ENCODE assay signal across 20 mouse cellular contexts in the genomic region with DNA sequence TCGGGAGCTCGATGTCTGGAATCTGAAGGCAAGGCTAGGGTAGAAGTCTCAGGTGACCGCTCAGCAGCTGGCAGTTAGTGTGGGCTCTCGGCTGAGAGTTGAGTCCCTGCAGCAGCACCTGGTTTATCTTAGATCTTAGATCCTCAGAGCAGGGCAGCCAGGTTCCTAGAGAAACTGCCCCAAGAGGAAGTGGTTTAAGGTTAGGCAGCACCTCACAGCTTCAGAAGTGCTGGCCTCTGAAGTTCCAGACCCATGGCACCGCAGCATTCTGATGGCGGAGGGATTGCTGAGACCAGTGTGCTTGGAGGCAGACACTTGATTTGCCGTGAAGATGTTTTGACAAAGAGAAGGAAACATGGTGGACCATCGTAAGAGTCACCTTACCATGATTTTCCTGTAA.
A peak's percentile ranks its signal among the peaks of the same experiment; 100 is the strongest.
DNase-seq lines count a peak whose midpoint lies in the region; ATAC-seq and TF ChIP-seq lines count a peak whose summit lies in the region.
"Had no signal": no experiment of that assay in that cellular context is flagged by ENCODE, and none has a peak within 500 bp of the region (broad histone marks: within the 10 kb centered on the region; RNA-seq: fewer than 3 reads in every experiment).

No protein-coding gene starts in this region.

- TF ChIP-seq CTCF in kidney, adult 2 months (conservative IDR thresholded peaks at IDR 0.05; ENCODE audit: insufficient read depth, insufficient read length, low read depth, low read length) = no peak

- no peak for TF ChIP-seq POLR2A in kidney, adult 2 months (IDR thresholded peaks at IDR 0.05; ENCODE audit: low read depth, low read length)

- no peaks in the 10 kb centered on the region for H3K9me3 ChIP-seq in embryonic facial prominence, embryonic 15.5 days (replicated peaks)
- no peaks in the 10 kb centered on the region for H3K9me3 ChIP-seq in neural tube, embryonic 15.5 days (replicated peaks)
- H3K9me3 ChIP-seq: heart, embryonic 15.5 days; lung, embryonic 15.5 days; megakaryocyte, embryonic 14.5 days; neural tube, embryonic 13.5 days had no signal

- H3K27me3 ChIP-seq in kidney, adult 2 months (replicated peaks; ENCODE audit: control insufficient read depth, insufficient read depth, low read length) = no peaks in the 10 kb centered on the region
- no peaks in the 10 kb centered on the region for H3K27me3 ChIP-seq in embryonic facial prominence, embryonic 15.5 days
- H3K27me3 ChIP-seq in neural tube, embryonic 15.5 days (replicated peaks) = no peaks in the 10 kb centered on the region
- H3K27me3 ChIP-seq: heart, embryonic 15.5 days; lung, embryonic 15.5 days; neural tube, embryonic 13.5 days had no signal

- DNase-seq in kidney, adult 2 months = no peak
- no peak for DNase-seq in kidney, adult 11 months
- DNase-seq in c-Kit-positive CD71-positive TER-119-positive erythroid progenitor cells, embryonic 14.5 days (ENCODE audit: low spot score) = no peak
- DNase-seq in right cerebral cortex, postnatal 25 days = no peak
- DNase-seq: adrenal gland, postnatal 14 days; B cell, adult 2 months; cerebellum, adult 9-10 months; right cerebral cortex, postnatal 4 days had no signal

- 0 out of 2 replicates have a peak overlapping the region, but pooled peaks have one; percentile 48 for H3K27ac ChIP-seq in kidney, adult 2 months (ENCODE audit: insufficient read depth, low read depth, low read length)
- H3K27ac ChIP-seq in embryonic facial prominence, embryonic 15.5 days (replicated peaks) = peak overlapping the region; percentile 49
- H3K27ac ChIP-seq in neural tube, embryonic 15.5 days (replicated peaks) = no peak overlapping the region
- H3K27ac ChIP-seq: heart, embryonic 15.5 days; kidney, postnatal 0 days; lung, embryonic 15.5 days; neural tube, embryonic 13.5 days had no signal

- WGBS in kidney, adult 2 months = 74% methylated on average over 8 of the region's 8 CpGs
- 50% methylated on average over 8 of the region's 8 CpGs for WGBS in embryonic facial prominence, embryonic 15.5 days
- WGBS in neural tube, embryonic 15.5 days = 83% methylated on average over 8 of the region's 8 CpGs

- ATAC-seq in activated CD4-positive, CD25-positive, alpha-beta regulatory T cell, adult 4 months = peak; percentile 19
- ATAC-seq in embryonic facial prominence, embryonic 15.5 days (ENCODE audit: insufficient number of reproducible peaks, low FRiP score, low TSS enrichment, low read depth) = no peak
- ATAC-seq in megakaryocyte, adult 5-6 weeks (ENCODE audit: poor library complexity, severe bottlenecking) = peak; percentile 70
- ATAC-seq in neural tube, embryonic 15.5 days (ENCODE audit: low FRiP score) = no peak
- ATAC-seq: hindbrain, embryonic 16.5 days had no signal

- no peak overlapping the region for H3K4me2 ChIP-seq in embryonic facial prominence, embryonic 15.5 days (replicated peaks)
- H3K4me2 ChIP-seq in neural tube, embryonic 15.5 days = no peak overlapping the region
- H3K4me2 ChIP-seq: heart, embryonic 15.5 days; liver, embryonic 11.5 days; lung, embryonic 15.5 days; neural tube, embryonic 13.5 days had no signal

- H3K4me1 ChIP-seq in kidney, adult 2 months (ENCODE audit: control insufficient read depth, insufficient read depth, low read length) = peaks cover 7% of the 10 kb centered on the region; the same call in 1 of the 2 replicates
- peaks cover 56% of the 10 kb centered on the region for H3K4me1 ChIP-seq in embryonic facial prominence, embryonic 15.5 days
- peaks cover 27% of the 10 kb centered on the region for H3K4me1 ChIP-seq in neural tube, embryonic 15.5 days

- H3K4me3 ChIP-seq in kidney, adult 2 months (ENCODE audit: insufficient read depth, low read depth, low read length) = no peak overlapping the region
- H3K4me3 ChIP-seq in embryonic facial prominence, embryonic 15.5 days (replicated peaks) = no peak overlapping the region
- no peak overlapping the region for H3K4me3 ChIP-seq in neural tube, embryonic 15.5 days (replicated peaks)
- H3K4me3 ChIP-seq: heart, embryonic 15.5 days; lung, embryonic 15.5 days; megakaryocyte, embryonic 14.5 days; neural tube, embryonic 13.5 days had no signal

- no peak overlapping the region for H3K9ac ChIP-seq in embryonic facial prominence, embryonic 15.5 days
- no peak overlapping the region for H3K9ac ChIP-seq in neural tube, embryonic 15.5 days (replicated peaks)
- H3K9ac ChIP-seq: heart, embryonic 15.5 days; lung, embryonic 15.5 days; neural tube, embryonic 13.5 days had no signal

- H3K36me3 ChIP-seq in kidney, adult 2 months (ENCODE audit: control insufficient read depth, insufficient read depth, low read length) = no peaks in the 10 kb centered on the region
- H3K36me3 ChIP-seq in embryonic facial prominence, embryonic 15.5 days = no peaks in the 10 kb centered on the region
- 0 out of 2 replicates have a peak, but pooled peaks cover under 1% of the 10 kb centered on the region for H3K36me3 ChIP-seq in neural tube, embryonic 15.5 days
- H3K36me3 ChIP-seq: G1E; heart, embryonic 15.5 days; lung, embryonic 15.5 days; neural tube, embryonic 13.5 days had no signal

Comparison
In these comparisons a context has a peak if more than half of its experiments do, and no peak if none do; other contexts are left out.
1. ATAC-seq: peak in activated CD4-positive, CD25-positive, alpha-beta regulatory T cell, adult 4 months (single experiment) and megakaryocyte, adult 5-6 weeks (single experiment); none in embryonic facial prominence, embryonic 15.5 days (single experiment) and neural tube, embryonic 15.5 days (single experiment).